Mouse (Mus musculus): ENCODE data around the gene Rad51b.

DNA sequence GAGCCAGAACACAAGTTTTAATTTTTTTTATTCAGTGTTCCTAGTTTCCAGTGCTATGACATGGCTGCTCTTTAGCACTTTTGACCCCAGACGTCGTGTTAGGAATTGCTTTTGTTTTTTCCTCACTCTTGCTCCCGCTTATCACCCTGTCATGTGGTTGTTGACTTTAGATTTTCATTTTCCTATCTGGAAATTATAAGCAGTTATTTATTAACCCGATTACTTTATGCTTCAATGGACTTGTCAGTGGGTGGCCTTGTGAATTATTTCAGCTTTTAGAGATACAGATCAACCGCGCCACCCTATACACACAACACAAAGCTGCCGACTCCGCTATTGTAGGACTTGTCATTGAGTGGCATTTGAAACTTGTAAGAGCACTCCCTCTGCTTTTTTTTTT lies 228.8 kb downstream of the Rad51b start:
- TF ChIP-seq CTCF (conservative IDR thresholded peaks at IDR 0.05; ENCODE audit: low read length) = no peak
- TF ChIP-seq POU5F1 (IDR thresholded peaks at IDR 0.05; ENCODE audit: borderline replicate concordance, low read length) = no peak
- TF ChIP-seq NANOG (IDR thresholded peaks at IDR 0.05; ENCODE audit: borderline replicate concordance, low read length) = no peak

All from E14TG2a.4 (cell line).